Mouse (Mus musculus): Measurements from ENCODE around the gene Necab3. TPM values are rescaled to one million over a fixed set of nuclear protein-coding genes. Genes with fewer than 3 reads are reported as not detected.

The Necab3 gene
- polyA plus RNA-seq, 1 experiment from 2014 or later = 2.9 TPM

GRCm38 (mm10) chr2:154507566-154508283 is 51.0 kb downstream of the Necab3 start:
- no peaks in the 10 kb centered on the region for H3K4me1 ChIP-seq
- ATAC-seq (ENCODE audit: borderline replicate concordance, extremely low read depth, low FRiP score, low TSS enrichment) = no peak
- H3K27me3 ChIP-seq = no peaks in the 10 kb centered on the region
- 55% methylated on average over 9 of the region's 9 CpGs for WGBS
- H3K4me2 ChIP-seq = no peak overlapping the region
- H3K27ac ChIP-seq = peak overlapping the region; percentile 15; the same call in 1 of the 2 replicates
- H3K9me3 ChIP-seq = no peaks in the 10 kb centered on the region
- H3K4me3 ChIP-seq = no peak overlapping the region
- H3K9ac ChIP-seq = no peak overlapping the region
- H3K36me3 ChIP-seq = peaks cover 24% of the 10 kb centered on the region

GRCm38 (mm10) chr2:154507076-154507475 is 51.6 kb downstream of the Necab3 start:
- Histone ChIP-seq H3K36me3 (peaks cover 22% of the 10 kb centered on the region), H3K9ac (no peak overlapping the region)
- 80% methylated on average over 2 of the region's 2 CpGs for WGBS

GRCm38 (mm10) chr2:154500758-154501157 is 57.9 kb downstream of the Necab3 start:
- Histone ChIP-seq H3K27ac (no peak overlapping the region), H3K4me3 (no peak overlapping the region), H3K4me1 (no peaks in the 10 kb centered on the region), H3K36me3 (peaks cover 6% of the 10 kb centered on the region), H3K9ac (no peak overlapping the region), H3K4me2 (no peak overlapping the region), H3K27me3 (no peaks in the 10 kb centered on the region), H3K9me3 (no peaks in the 10 kb centered on the region)
- no peak for ATAC-seq (ENCODE audit: borderline replicate concordance, extremely low read depth, low FRiP score, low TSS enrichment)
- WGBS = 91% methylated on average over 3 of the region's 3 CpGs

More at GRCm38 (mm10) chr2:154507076-154507475, 51.6 kb downstream of the Necab3 start:
- Histone ChIP-seq H3K4me1 (no peaks in the 10 kb centered on the region), H3K4me2 (no peak overlapping the region), H3K4me3 (no peak overlapping the region), H3K27ac (no peak overlapping the region), H3K9me3 (no peaks in the 10 kb centered on the region), H3K27me3 (no peaks in the 10 kb centered on the region)
- ATAC-seq (ENCODE audit: borderline replicate concordance, extremely low read depth, low FRiP score, low TSS enrichment) = no peak

GRCm38 (mm10) chr2:154499717-154500247 is 58.9 kb downstream of the Necab3 start:
- H3K4me1 ChIP-seq = no peaks in the 10 kb centered on the region
- H3K27me3 ChIP-seq = no peaks in the 10 kb centered on the region
- H3K4me3 ChIP-seq = no peak overlapping the region
- no peak overlapping the region for H3K27ac ChIP-seq
- no peak overlapping the region for H3K9ac ChIP-seq
- H3K36me3 ChIP-seq = peaks cover 3% of the 10 kb centered on the region
- 81% methylated on average over 2 of the region's 2 CpGs for WGBS
- no peak overlapping the region for H3K4me2 ChIP-seq
- no peaks in the 10 kb centered on the region for H3K9me3 ChIP-seq
- ATAC-seq (ENCODE audit: borderline replicate concordance, extremely low read depth, low FRiP score, low TSS enrichment) = no peak

- Histone ChIP-seq H3K9ac (no peak overlapping the region), H3K4me2 (no peak overlapping the region), H3K9me3 (no peaks in the 10 kb centered on the region), H3K27me3 (no peaks in the 10 kb centered on the region), H3K27ac (no peak overlapping the region), H3K36me3 (no peaks in the 10 kb centered on the region; the same call in 1 of the 2 replicates), H3K4me3 (no peak overlapping the region), H3K4me1 (no peaks in the 10 kb centered on the region)
- 45% methylated on average over 5 of the region's 5 CpGs for WGBS
- ATAC-seq (ENCODE audit: borderline replicate concordance, extremely low read depth, low FRiP score, low TSS enrichment) = no peak
These were observed 60.1 kb downstream of the Necab3 start for GRCm38 (mm10) chr2:154498571-154498970.

GRCm38 (mm10) chr2:154495021-154495420 is 63.7 kb downstream of the Necab3 start:
- no peak for ATAC-seq (ENCODE audit: borderline replicate concordance, extremely low read depth, low FRiP score, low TSS enrichment)
- no peaks in the 10 kb centered on the region for H3K27me3 ChIP-seq
- 89% methylated on average over 4 of the region's 4 CpGs for WGBS
- no peak overlapping the region for H3K4me3 ChIP-seq
- no peak overlapping the region for H3K9ac ChIP-seq
- H3K36me3 ChIP-seq = no peaks in the 10 kb centered on the region; the same call in 1 of the 2 replicates
- H3K27ac ChIP-seq = no peak overlapping the region
- no peak overlapping the region for H3K4me2 ChIP-seq
- H3K9me3 ChIP-seq = no peaks in the 10 kb centered on the region
- H3K4me1 ChIP-seq = no peaks in the 10 kb centered on the region

Other genes starting within 250 kb of the Necab3 start
- gene Cdk5rap1, start 185.9 kb downstream of the Necab3 start, polyA plus RNA-seq (2015; fragmentation: Nextera tagmentation; extraction: Ambion mirVana) = 17.8 and 19.8 TPM in 2 replicates
- gene Snta1, start 150.8 kb downstream of the Necab3 start, polyA plus RNA-seq (2015; fragmentation: Nextera tagmentation; extraction: Ambion mirVana) = 8.6 and 10.5 TPM in 2 replicates
- gene Cbfa2t2, start 122.4 kb downstream of the Necab3 start, polyA plus RNA-seq (2015; fragmentation: Nextera tagmentation; extraction: Ambion mirVana) = 33.6 and 37.6 TPM in 2 replicates
- 0.81 and 0.91 TPM in 2 replicates for gene 1700003F12Rik, start 11.8 kb downstream of the Necab3 start, polyA plus RNA-seq (2015; fragmentation: Nextera tagmentation; extraction: Ambion mirVana)
- gene Actl10, start 7.1 kb downstream of the Necab3 start, polyA plus RNA-seq (2015; fragmentation: Nextera tagmentation; extraction: Ambion mirVana) = 0.20 and 0.22 TPM in 2 replicates
- gene E2f1, start 11.0 kb upstream of the Necab3 start, polyA plus RNA-seq (2015; fragmentation: Nextera tagmentation; extraction: Ambion mirVana) = 28.1 and 31.2 TPM in 2 replicates
- gene Pxmp4, start 44.8 kb upstream of the Necab3 start, polyA plus RNA-seq (2015; fragmentation: Nextera tagmentation; extraction: Ambion mirVana) = 26.4 and 29.1 TPM in 2 replicates
- gene Zfp341, start 54.4 kb upstream of the Necab3 start, polyA plus RNA-seq (2015; fragmentation: Nextera tagmentation; extraction: Ambion mirVana) = 1.0 TPM in 2 replicates
- gene 4930519P11Rik, start 54.5 kb upstream of the Necab3 start, polyA plus RNA-seq (2015; fragmentation: Nextera tagmentation; extraction: Ambion mirVana) = not detected in 2 replicates
- 27.2 and 27.6 TPM in 2 replicates for gene Chmp4b, start 92.8 kb upstream of the Necab3 start, polyA plus RNA-seq (2015; fragmentation: Nextera tagmentation; extraction: Ambion mirVana)
- gene Gm14214, start 211.1 kb upstream of the Necab3 start, polyA plus RNA-seq (2015; fragmentation: Nextera tagmentation; extraction: Ambion mirVana) = not detected in 2 replicates
- 42.2 and 48.0 TPM in 2 replicates for gene Raly, start 232.2 kb upstream of the Necab3 start, polyA plus RNA-seq (2015; fragmentation: Nextera tagmentation; extraction: Ambion mirVana)
- gene a, start 232.5 kb upstream of the Necab3 start, polyA plus RNA-seq (2015; fragmentation: Nextera tagmentation; extraction: Ambion mirVana) = 0.24 TPM in 1 of 2 replicates, not detected in the other

All from lung, embryonic 15.5 days (tissue).